Mouse (Mus musculus) gastrocnemius, postnatal 10 days (tissue): ENCODE results near the gene Gm21987. TPM values are rescaled to one million over a fixed set of nuclear protein-coding genes. Genes with fewer than 3 reads are reported as not detected.

Experiments
- DNase-seq: peaks from one replicate; pipeline ENCODE4 v3.0.0; 2021; ENCODE audit warnings: mixed read lengths
- total RNA-seq, 2 experiments: library from RNA; stranded (reverse); gene quantifications; 2 replicates each; pipeline ENCODE4 v1.2.3; 2021

Gm21987 gene
- total RNA-seq, 2 experiments from 2014 or later = not detected

GRCm38 (mm10) chr16:38371705-38372296 lies 25.0 kb downstream of the Gm21987 start:
- no peak for DNase-seq

- no peak for DNase-seq
Observed at GRCm38 (mm10) chr16:38372876-38373275, 26.0 kb downstream of the Gm21987 start.

GRCm38 (mm10) chr16:38373439-38373838 lies 26.6 kb downstream of the Gm21987 start:
- no peak for DNase-seq

GRCm38 (mm10) chr16:38373941-38374340 lies 27.1 kb downstream of the Gm21987 start:
- DNase-seq = no peak

- DNase-seq = no peak
Observed at GRCm38 (mm10) chr16:38374379-38375140, 27.7 kb downstream of the Gm21987 start.

GRCm38 (mm10) chr16:38375182-38375581 lies 28.3 kb downstream of the Gm21987 start:
- no peak for DNase-seq

- peak; percentile 43 for DNase-seq
Observed at GRCm38 (mm10) chr16:38376163-38376840, 29.5 kb downstream of the Gm21987 start.

- DNase-seq = no peak
Observed at GRCm38 (mm10) chr16:38376841-38377249, 30.0 kb downstream of the Gm21987 start.

GRCm38 (mm10) chr16:38377546-38377945 lies 30.7 kb downstream of the Gm21987 start:
- no peak for DNase-seq

GRCm38 (mm10) chr16:38378591-38378990 lies 31.8 kb downstream of the Gm21987 start:
- DNase-seq = no peak

- no peak for DNase-seq
Observed at GRCm38 (mm10) chr16:38379088-38379487, 32.2 kb downstream of the Gm21987 start.

- DNase-seq = no peak
Observed at GRCm38 (mm10) chr16:38379493-38379892, 32.7 kb downstream of the Gm21987 start.

GRCm38 (mm10) chr16:38379926-38380325 lies 33.1 kb downstream of the Gm21987 start:
- no peak for DNase-seq

GRCm38 (mm10) chr16:38383683-38384082 lies 36.8 kb downstream of the Gm21987 start:
- DNase-seq = no peak

- no peak for DNase-seq
Observed at GRCm38 (mm10) chr16:38385184-38385634, 38.4 kb downstream of the Gm21987 start.

GRCm38 (mm10) chr16:38385700-38386099 lies 38.9 kb downstream of the Gm21987 start:
- no peak for DNase-seq

GRCm38 (mm10) chr16:38387389-38387788 lies 40.5 kb downstream of the Gm21987 start:
- DNase-seq = no peak

- no peak for DNase-seq
Observed at GRCm38 (mm10) chr16:38388757-38389156, 41.9 kb downstream of the Gm21987 start.

- DNase-seq = no peak
Observed at GRCm38 (mm10) chr16:38389284-38389893, 42.5 kb downstream of the Gm21987 start.

GRCm38 (mm10) chr16:38390322-38390721 lies 43.5 kb downstream of the Gm21987 start:
- DNase-seq = no peak

GRCm38 (mm10) chr16:38392126-38392894 lies 45.5 kb downstream of the Gm21987 start:
- DNase-seq = peak; percentile 72

- DNase-seq = no peak
Observed at GRCm38 (mm10) chr16:38394191-38394618, 47.4 kb downstream of the Gm21987 start.
